Mouse (Mus musculus) layer of hippocampus, adult 8-10 months (tissue): Measurements from ENCODE around the gene Zfp810. TPM values are rescaled to one million over a fixed set of nuclear protein-coding genes. Genes with fewer than 3 reads are reported as not detected.
A peak's percentile ranks its signal among the peaks of the same experiment; 100 is the strongest.
"Not testable (repeated sequence)": the region's sequence is repeated elsewhere in the genome, so short reads cannot be mapped to it uniquely, and the experiment has no call there.

Experiments
- DNase-seq, 2 experiments: peaks; one replicate each; pipeline ENCODE4 v3.0.0; 2022; ENCODE audit warnings: low spot score in 2 of 2
- total RNA-seq, 4 experiments: library from RNA; stranded (reverse); gene quantifications; 2 replicates each; pipeline ENCODE4 v1.2.4; 2022

Gene Zfp810
- total RNA-seq: 10 to 100 TPM; 17.6 to 20.9 (median 19.9) TPM

GRCm38 (mm10) chr9:22307156-22307919 is at the start of gene Zfp810:
Gene Zfp810 (minus strand): TSS chr9:22307648.
- DNase-seq: peak; percentile 94

DNA sequence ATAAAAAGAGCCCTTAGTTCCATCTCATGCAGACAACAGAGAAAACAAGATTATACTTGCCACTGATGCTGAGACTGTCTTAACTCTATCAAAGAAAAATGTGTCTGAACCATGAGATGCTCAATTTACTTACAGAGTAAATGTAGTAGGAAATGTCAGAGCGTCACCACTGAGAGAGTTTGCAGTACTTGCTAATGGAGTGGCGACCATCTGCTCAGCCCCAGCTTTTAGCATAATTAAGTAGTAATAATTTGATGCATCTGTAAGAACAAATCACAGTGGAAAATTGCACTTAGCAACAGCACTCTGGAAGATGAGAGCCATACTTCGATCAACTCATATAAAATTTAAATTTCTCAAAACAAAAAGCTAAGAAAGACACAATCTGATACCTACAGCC is 48.5 kb upstream of the Zfp810 start:
- DNase-seq: no peak

- DNase-seq: no peak
These were observed 46.5 kb upstream of the Zfp810 start for GRCm38 (mm10) chr9:22353901-22354300.

DNA sequence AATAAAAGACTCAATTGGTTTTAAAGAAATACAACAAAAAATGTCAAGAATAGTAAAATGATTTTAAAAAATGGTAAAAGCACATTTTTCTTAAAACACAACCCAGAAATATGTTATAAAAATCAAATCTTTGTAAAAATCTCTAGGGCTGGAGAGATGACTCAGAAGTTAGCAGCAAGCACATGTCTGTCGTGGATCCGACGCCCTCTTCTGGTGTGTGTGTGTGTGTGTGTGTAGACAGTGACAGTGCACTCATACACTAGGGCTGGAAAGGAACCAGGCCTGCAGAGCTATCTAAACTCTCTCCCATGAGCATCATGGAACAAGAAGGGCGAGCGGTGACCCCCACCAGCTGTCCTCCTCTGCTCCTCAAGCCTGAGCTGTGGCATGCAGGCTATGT is 46.0 kb upstream of the Zfp810 start:
- no peak for DNase-seq

- no peak for DNase-seq
These were observed 32.9 kb upstream of the Zfp810 start for GRCm38 (mm10) chr9:22340331-22340730.

DNA sequence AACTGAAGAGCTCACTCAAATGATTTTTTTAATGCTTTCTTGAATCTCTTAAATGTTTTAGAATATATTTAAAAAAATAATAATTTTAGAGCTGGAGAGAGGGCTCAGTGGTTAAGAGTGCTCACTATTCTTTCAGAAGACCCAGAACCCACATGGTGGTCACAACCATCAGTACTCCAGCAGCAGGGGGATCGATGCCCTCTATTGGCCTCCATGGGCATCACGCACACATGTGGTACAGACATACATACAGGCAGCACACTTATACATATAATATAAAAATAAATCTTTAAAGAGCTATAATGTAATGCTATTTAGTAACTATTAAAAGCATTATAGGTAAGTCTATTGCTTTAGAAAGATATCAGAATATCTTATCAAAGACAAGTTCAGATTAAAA is 29.8 kb upstream of the Zfp810 start:
- DNase-seq: no peak

GRCm38 (mm10) chr9:22327475-22328387 is 20.3 kb upstream of the Zfp810 start:
- peak; percentile 54 to 69 for DNase-seq

DNA sequence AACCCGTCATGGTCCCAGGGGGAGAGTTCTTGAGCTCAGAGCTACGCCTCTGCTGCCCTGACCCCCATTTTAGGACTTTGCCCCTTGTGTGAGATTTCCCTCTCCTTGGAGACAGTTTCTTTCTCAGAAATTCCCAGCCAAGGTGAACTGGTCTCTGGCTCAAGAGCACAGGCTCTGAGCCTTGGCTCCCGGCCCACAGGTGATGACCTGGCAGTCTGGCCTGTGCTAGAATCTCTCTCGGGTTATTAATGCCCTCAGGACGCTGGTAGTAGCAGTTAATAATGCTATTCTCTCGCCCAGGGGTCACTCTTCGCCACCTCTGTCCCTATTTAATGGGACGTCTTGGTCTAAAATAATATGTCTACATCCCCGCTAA is 19.6 kb upstream of the Zfp810 start:
- DNase-seq: no peak

DNA sequence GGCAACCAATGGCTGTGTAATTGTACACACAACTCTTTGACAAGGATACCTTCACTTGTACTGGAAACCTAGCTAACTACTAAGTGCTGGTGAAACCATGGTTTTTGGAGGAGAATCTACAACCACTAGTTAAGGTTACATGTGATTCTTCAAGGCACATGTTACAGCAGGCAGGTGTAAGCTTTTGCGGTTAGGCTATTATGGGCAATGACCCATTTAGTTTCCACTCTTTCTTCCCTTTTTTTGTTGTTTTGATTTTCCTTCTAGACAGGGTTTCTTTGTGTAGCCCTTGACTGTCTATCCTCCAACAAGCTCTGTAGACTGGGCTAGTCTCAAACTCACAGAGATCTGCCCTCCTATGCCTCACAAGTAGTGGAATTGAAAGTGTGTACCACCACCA is 17.1 kb upstream of the Zfp810 start:
- DNase-seq: no peak

DNA sequence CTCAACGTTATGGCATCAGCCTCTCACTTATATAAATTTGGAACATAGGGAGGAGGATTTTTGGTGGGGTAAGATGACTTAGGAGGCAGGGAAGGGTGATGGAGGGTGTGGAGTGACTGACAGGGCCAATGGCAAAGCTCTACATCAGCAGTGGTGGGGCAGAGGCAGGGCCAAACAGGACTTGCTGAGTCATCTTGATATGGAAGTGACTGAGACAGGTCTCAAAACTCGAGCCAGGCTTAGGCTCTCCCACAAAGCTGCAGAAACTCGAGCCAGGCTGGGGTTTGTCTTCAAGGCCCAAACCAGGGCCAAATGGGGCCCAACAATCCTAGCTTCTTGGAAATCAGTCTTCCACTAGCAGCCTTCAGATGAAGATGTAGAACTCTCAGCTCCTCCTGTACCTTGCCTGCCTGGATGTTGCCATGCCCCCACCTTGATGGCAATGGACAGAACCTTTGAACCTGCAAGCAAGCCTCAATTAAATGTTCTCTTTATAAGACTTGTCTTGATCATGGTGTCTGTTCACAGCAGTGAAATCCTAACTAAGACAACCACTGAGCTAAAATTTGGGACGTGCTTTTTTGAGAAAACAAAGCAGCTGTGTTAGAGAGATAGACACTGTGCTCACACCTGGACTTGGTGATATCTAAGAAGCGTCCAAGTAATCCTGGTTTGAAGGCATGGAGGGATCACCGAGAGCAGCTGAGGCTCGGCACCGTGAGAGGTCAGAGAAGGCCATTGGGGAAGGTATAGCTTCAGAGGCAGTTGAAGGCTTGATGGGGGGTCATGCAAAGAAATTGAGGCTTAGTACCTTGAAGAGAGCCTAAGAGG is 15.1 kb upstream of the Zfp810 start:
- no peak for DNase-seq

DNA sequence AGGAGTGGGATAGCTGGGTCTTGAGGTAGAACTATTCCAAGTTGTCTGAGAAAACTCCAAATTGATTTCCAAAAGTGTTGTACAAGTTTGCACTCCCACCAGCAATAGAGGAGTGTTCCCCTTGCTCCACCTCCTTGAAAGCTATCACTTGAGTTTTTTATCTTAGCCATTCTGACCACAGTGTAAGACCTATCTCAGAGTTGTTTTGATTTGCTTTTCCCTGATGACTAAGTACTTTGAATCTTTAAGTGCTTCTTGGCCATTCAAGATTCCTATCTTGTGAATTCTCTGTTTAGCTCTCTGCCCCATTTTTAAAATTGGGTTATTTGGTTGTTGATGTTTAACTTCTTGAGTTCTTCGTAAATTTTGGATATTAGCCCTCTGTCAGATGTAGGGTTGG is 11.7 kb upstream of the Zfp810 start:
- DNase-seq: no peak

GRCm38 (mm10) chr9:22316047-22316446 is 8.6 kb upstream of the Zfp810 start:
- DNase-seq: not testable (repeated sequence)

DNA sequence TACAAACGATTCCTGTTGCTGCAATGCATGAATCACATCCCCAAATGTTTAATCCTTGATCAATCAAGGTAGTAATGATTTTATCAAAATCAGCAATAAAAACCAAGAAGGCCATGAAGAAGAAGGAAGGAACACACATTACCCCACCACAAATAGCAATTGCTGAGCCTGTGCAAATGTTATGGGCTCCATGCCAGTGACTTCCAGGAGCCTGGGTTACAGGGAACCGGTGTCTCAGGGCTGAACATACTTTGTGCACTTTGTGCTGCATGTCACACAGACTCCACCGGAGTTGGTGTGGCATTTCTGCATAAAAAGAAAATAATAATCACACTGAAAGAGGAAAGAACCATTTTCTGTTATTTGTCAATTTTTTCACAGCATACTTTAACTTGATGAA is 6.6 kb upstream of the Zfp810 start:
- DNase-seq: no peak

- no peak for DNase-seq
These were observed 5.8 kb upstream of the Zfp810 start for GRCm38 (mm10) chr9:22313218-22313617.

DNA sequence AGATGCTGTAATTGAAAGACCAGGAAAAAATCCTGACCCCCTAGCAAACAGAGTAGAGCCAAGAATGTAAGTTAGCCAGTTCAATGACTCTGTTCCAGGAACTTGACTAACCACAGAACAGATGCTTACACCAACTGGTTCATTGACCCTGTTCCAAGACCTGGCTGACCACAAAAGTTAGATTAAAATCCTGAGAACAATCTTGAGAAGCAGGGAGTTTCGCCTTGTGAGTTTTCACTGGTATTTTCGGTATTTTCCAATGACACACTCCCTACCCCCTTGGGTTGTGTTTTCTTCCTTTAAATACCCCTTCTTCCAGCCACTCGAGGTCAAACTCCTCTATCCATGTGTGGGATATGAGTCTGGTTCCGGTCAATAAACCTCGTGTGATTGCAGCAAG is 2.2 kb upstream of the Zfp810 start:
- no peak for DNase-seq

DNA sequence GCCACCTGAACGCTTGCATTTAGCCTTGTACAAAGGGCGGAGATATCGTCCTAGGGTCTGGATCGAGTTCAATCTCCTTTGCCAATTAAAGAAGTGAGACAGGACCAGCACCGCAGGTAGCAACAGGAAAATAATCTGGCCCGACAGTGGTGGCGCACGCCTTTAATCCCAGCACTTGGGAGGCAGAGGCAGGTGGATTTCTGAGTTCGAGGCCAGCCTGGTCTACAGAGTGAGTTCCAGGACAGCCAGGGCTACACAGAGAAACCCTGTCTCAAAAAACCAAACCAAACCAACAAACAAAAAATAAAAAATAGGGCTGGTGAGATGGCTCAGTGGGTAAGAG is 443 bp upstream of the Zfp810 start:
- not testable (repeated sequence) for DNase-seq

DNA sequence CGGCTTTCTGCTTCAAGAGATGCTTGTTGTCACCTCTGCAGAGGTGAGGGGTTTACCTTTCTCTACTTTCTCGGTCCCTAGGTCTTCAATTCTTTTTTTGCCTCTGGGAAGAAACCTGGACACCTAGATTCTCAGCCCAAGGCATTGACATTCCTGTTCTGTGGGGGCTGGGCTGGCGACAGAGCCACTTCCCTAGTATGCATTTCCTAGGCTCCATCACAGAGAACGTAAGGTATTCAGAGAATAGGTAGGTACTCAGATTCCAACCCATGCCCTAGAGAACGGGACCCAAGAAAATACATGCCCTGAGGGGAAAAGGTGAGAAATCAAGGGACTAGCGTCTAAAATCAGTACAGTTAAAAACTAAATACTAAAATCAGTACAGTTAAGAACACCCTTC is 722 bp downstream of the Zfp810 start:
- DNase-seq: no peak

GRCm38 (mm10) chr9:22302199-22302598 is 5.2 kb downstream of the Zfp810 start:
- DNase-seq: no peak

- DNase-seq: no peak
These were observed 28.7 kb downstream of the Zfp810 start for GRCm38 (mm10) chr9:22278733-22279132.

GRCm38 (mm10) chr9:22268886-22269285 is 38.6 kb downstream of the Zfp810 start:
- DNase-seq: no peak

DNA sequence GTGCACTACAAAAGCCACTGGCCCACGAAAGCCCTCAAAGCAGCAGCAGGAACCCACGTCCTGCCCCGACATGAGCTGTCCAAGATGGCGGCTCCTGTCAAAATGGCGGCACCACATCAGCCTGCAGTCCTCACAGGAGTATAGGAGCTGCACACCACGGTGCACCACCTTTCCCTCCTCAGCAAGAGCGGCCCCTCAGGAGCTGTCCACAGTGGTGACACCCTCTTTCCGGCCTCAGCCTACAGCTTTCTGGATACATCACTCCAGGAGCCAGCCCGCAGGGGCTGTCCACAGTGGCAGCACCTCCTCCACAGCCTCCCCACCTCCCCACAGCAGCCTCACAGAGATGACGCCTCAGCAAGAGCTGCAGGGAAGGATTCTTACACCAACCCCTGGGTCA is 44.8 kb downstream of the Zfp810 start:
- DNase-seq: no peak

DNA sequence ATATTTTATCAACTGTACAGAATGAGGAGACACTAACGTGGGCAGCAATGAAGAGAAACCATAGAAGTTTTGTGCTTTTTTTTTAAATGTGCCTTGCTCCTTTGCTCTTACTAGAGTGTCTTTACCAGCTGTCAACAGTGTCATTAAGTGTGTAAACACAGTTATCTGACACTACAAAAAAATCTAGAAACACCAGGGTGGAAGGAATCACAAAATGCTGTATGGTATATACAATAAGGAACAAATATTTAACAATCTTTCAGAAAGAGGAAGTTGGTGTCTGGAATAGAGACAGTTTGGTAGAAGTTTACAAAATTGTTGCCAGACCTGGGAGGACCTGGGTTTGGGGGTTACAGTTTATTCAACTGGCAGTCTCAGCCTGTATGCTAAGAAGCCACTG is 45.9 kb downstream of the Zfp810 start:
- no peak for DNase-seq
